Mouse (Mus musculus) Patski (cell line): ENCODE measurements at regions not wholly inside any gene's neighbourhood (a gene's known extent, or its start where the extent isn't known, plus 50 kb on each side); places are given as distances from the start of the nearest gene placed in this dataset.

Experiments
- ATAC-seq: fragments of 100-300 bp; one replicate; pipeline ENCODE4 v1.8.0; 2021
- CTCF ChIA-PET: fragments of 350-600 bp; sonication (Branson Sonifier 250); formaldehyde crosslinking; loops from one replicate; lab custom pipeline; 2022; ENCODE audit warnings: inconsistent platforms; lab: Charles Lee
- POLR2A ChIA-PET: fragments of 350-600 bp; sonication (Branson Sonifier 250); formaldehyde crosslinking; loops from one replicate; lab custom pipeline; 2022; ENCODE audit warnings: antibody characterized with exemption, inconsistent platforms; lab: Charles Lee
- DNase-seq: peaks from one replicate; pipeline ENCODE4 v3.0.0-alpha.2; 2011; ENCODE audit warnings: low read depth, low spot score
- H3K27me3 ChIP-seq: fragments of 371-371 bp; one replicate; pipeline ENCODE4 v1.5.1; 2021
- CTCF ChIP-seq: fragments of 100-300 bp; IDR thresholded peaks from one replicate; pipeline ENCODE4 v1.5.1; 2021
- in situ Hi-C: fragments of 300-500 bp; cut with MboI; formaldehyde crosslinking; loops from 3 replicates; pipeline ENCODE4 v1.11.1; 2018; ENCODE audit warnings: low pct_unique_long_range_greater_than_20kb, mixed read lengths

- DNase-seq, result no peak
- H3K27me3 ChIP-seq, result no peaks in the 10 kb centered on the region
- ATAC-seq, result no peak
- no peak for TF ChIP-seq CTCF
- POLR2A ChIA-PET, result no interaction called here
- CTCF ChIA-PET, result no interaction called here
- in situ Hi-C loops, result no loop called here
These were observed 77.2 kb upstream of the Barx2 start for GRCm38 (mm10) chr9:31990456-31990855.

DNA sequence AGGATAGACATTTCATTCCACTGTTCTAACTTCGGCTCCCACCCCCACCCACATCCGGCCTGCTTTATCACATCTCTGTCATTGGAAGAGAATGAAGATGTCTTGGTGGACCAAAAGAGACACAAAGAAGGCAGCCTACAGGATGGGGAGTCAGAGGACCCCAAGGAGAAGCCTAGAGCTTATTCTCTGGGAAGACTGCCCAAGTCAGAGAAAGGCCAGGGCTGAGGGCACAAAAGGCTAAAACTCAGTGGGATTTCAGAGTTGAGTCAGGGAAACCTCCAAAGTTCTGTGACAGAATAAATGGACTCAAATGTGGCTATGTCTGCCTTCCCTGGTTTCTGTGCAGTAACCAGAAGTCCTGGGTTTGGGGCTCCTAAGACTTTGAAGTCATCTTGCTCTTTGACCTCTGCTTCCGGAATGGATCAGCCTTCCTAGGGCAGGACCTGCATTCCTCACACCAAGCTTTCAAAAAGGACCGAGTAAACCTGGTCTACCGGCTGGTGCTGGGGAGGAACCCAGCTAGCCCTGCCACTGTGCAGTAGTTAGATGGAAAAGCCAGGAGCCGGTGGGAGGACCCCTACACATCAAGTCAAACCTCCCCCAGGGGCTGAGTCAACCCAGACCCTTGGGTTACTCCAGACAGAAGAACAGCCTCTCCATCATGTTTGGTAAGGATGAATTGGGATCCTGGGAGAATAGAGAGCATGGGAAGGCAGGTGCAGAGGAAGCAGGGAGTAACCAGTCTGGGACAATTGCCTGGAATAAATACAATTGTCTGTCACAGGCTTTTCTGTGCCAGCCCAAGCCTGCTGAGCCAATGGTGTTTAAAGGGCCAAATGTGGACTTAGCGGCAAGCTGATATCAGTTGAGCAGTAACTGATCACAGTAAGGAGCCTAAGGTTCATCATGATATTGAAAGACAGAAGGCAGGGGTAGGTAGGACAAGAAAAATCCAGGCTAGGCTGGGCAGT lies 80.7 kb upstream of the Barx2 start:
- POLR2A ChIA-PET, result no interaction called here
- TF ChIP-seq CTCF, result no peak
- ATAC-seq, result no peak
- no peak for DNase-seq
- in situ Hi-C loops, result no loop called here
- CTCF ChIA-PET, result interaction anchor here (0.8 kb wide), 1 partner anchor 11 kb away, joined by 3 read pairs; no protein-coding TSS in a partner anchor
- no peaks in the 10 kb centered on the region for H3K27me3 ChIP-seq

GRCm38 (mm10) chr9:31995101-31995500 lies 81.8 kb upstream of the Barx2 start:
- in situ Hi-C loops, result no loop called here
- ChIA-PET CTCF (interaction anchor here (0.8 to 1.5 kb wide), 2 partner anchors 10 to 12 kb away, joined by 3 to 5 read pairs; no protein-coding TSS in a partner anchor), POLR2A (no interaction called here)
- DNase-seq, result no peak
- TF ChIP-seq CTCF, result no peak
- ATAC-seq, result no peak
- no peaks in the 10 kb centered on the region for H3K27me3 ChIP-seq

GRCm38 (mm10) chr9:31995700-31996099 lies 82.4 kb upstream of the Barx2 start:
- no peaks in the 10 kb centered on the region for H3K27me3 ChIP-seq
- ATAC-seq (no peak), DNase-seq (no peak)
- ChIA-PET POLR2A (no interaction called here), CTCF (interaction anchor here (1.5 kb wide), 1 partner anchor 12 kb away, joined by 5 read pairs; no protein-coding TSS in a partner anchor)
- in situ Hi-C loops, result no loop called here
- no peak for TF ChIP-seq CTCF

GRCm38 (mm10) chr9:31996466-31997177 lies 83.4 kb upstream of the Barx2 start:
- CTCF ChIA-PET, result no interaction called here
- H3K27me3 ChIP-seq, result no peaks in the 10 kb centered on the region
- in situ Hi-C loops, result no loop called here
- TF ChIP-seq CTCF, result no peak
- POLR2A ChIA-PET, result no interaction called here
- DNase-seq (no peak), ATAC-seq (no peak)

DNA sequence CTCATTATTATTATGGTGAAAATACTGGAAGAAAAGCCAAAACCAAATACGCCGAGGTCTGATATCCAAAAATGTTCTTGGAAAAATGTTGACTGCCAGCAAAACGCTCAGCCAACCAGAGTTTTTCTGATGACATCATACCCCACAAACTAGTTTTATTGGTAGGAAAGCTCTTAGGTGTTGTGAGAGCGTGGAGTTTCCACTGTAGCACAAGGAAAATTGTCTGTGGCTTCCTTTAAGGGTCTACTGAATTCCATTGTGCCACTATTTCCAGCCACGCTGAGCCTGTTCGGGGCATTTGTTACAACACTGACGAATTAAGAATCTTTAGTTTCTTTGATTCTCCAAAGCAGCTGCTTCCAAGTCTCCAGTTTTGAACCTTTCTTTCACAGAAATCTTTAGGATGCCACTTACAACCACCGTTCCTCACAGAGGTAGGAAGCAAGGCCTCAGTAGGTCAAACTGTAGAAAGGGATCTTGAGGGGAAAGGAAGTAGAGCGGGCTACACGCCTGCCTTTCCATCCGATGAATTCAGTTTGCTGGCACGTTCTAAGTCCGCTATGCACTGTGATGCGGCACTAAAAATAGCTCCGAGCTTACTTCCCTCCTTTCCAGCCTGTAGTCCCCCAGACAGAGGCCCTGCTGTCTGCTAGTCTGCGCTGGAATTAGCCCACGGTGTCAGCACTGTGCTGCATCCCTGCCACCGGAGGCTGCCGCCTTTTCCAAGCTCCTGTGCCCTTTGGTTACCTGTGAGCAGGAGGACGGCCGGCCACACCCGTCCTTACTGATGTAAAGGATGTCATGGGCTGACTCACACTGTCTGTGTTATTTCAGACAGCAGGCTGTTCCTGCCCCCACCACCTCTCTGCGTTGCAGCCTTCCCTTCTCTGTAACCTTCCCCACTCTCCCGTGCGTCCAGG lies 84.2 kb upstream of the Barx2 start:
- ChIA-PET CTCF (no interaction called here), POLR2A (interaction anchor here (0.6 kb wide), 1 partner anchor 136 kb away, joined by 3 read pairs; no protein-coding TSS in a partner anchor)
- ATAC-seq (no peak), DNase-seq (no peak)
- no peak for TF ChIP-seq CTCF
- in situ Hi-C loops, result no loop called here
- no peaks in the 10 kb centered on the region for H3K27me3 ChIP-seq

GRCm38 (mm10) chr9:31998488-31999280 lies 85.4 kb upstream of the Barx2 start:
- in situ Hi-C loops, result no loop called here
- H3K27me3 ChIP-seq, result no peaks in the 10 kb centered on the region
- no peak for TF ChIP-seq CTCF
- ATAC-seq (no peak), DNase-seq (no peak)
- POLR2A ChIA-PET, result no interaction called here
- CTCF ChIA-PET, result interaction anchor here (1.0 kb wide), 1 partner anchor 13 kb away, joined by 3 read pairs; no protein-coding TSS in a partner anchor

DNA sequence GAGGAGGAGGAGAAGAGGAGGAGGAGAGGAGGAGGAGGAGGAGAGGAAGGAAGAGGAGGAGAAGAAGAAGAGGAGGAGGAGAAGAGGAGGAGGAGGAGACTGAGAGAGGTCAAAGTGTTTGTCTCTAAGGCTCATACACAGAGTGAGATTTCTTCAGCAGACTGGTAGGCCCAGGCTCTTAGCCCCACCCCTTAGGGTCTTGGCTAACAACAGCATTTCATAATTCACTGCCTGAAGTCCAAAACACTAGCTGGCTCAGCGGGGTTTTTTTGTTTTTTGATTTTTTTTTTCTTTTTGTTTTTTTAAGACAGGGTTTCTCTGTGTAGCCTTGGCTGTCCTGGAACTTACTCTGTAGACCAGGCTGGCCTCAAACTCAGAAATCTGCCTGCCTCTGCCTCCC lies 86.5 kb upstream of the Barx2 start:
- ChIA-PET CTCF (no interaction called here), POLR2A (interaction anchor here (0.6 kb wide), 1 partner anchor 153 kb away, joined by 3 read pairs; no protein-coding TSS in a partner anchor)
- no peaks in the 10 kb centered on the region for H3K27me3 ChIP-seq
- in situ Hi-C loops, result no loop called here
- TF ChIP-seq CTCF, result no peak
- ATAC-seq, result no peak
- no peak for DNase-seq

GRCm38 (mm10) chr9:32002924-32003323 lies 89.7 kb upstream of the Barx2 start:
- DNase-seq (no peak), ATAC-seq (no peak)
- H3K27me3 ChIP-seq, result no peaks in the 10 kb centered on the region
- CTCF ChIA-PET, result no interaction called here
- POLR2A ChIA-PET, result no interaction called here
- no peak for TF ChIP-seq CTCF
- in situ Hi-C loops, result no loop called here
